Mouse (Mus musculus) cerebellum, adult 2 months (tissue): Measurements from ENCODE around the gene Rab7.

Source experiments
- CTCF ChIP-seq: fragments of 200-500 bp; IDR thresholded peaks from 2 replicates; pipeline ENCODE4 v1.5.1; 2011; ENCODE audit warnings: low read depth, mild to moderate bottlenecking, control low read depth, low read length, moderate library complexity, borderline replicate concordance; ENCODE audit not compliant: insufficient read depth
- POLR2A ChIP-seq: fragments of 200-500 bp; IDR thresholded peaks from 2 replicates; pipeline ENCODE4 v1.6.1; 2011; ENCODE audit warnings: low read length, control low read depth, borderline replicate concordance; ENCODE audit not compliant: insufficient read depth

DNA sequence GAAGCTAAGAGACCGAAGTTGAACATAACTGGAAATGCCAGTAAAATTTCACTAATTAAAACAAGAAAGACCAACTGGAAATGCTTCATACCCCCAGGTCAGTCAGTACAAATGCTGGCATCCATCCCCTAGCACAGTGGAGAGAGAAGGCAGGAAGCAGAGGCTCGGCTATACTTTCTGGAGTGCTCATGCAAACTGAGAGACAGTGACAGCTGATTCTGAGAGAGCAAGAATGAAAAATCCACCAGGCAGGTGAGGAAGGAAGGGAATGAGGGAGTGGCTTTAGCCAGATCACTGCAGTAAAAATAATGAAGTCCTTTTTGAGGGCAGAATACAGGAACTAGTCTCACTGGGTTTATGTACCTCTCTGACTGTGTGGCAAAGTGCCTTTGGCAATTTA lies 25.9 kb downstream of the Rab7 start:
- TF ChIP-seq CTCF, result no peak
- TF ChIP-seq POLR2A, result no peak
